Mouse (Mus musculus) bone marrow macrophage, adult 2 months (primary cell): ENCODE measurements around the gene Gfpt1.

Experiments
- CTCF ChIP-seq: IDR thresholded peaks from 2 replicates; pipeline ENCODE4 v1.5.1; 2012; ENCODE audit warnings: low read depth, mild to moderate bottlenecking, low read length, moderate library complexity
- POLR2A ChIP-seq: IDR thresholded peaks from 2 replicates; pipeline ENCODE4 v1.6.1; 2012; ENCODE audit warnings: mild to moderate bottlenecking, low read depth, low read length, borderline replicate concordance

DNA sequence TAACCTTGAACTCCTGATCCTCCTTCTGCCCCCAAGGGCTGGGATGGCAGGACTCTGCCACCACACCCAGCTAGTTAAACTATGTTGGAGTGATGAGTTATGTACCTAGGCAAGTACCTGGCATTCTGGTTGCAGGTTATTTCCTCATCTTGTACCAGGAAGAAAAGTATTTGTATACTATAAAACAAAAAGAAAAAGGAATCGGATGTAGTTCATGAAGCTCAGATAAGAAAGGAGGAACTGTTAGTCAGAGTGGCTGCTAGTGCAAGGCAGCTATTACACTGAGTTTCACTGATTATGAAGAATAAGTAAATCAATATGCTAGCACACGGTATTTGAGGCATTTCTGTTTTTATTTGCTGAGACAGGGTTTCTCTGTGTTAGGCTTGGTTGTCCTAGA, 2.2 kb downstream of the Gfpt1 start:
- TF ChIP-seq POLR2A (no peak), CTCF (no peak)
